Mouse (Mus musculus): ENCODE measurements at regions not wholly inside any gene's neighbourhood (a gene's known extent, or its start where the extent isn't known, plus 50 kb on each side); places are given as distances from the start of the nearest gene placed in this dataset.
A peak's percentile ranks its signal among the peaks of the same experiment; 100 is the strongest.

DNA sequence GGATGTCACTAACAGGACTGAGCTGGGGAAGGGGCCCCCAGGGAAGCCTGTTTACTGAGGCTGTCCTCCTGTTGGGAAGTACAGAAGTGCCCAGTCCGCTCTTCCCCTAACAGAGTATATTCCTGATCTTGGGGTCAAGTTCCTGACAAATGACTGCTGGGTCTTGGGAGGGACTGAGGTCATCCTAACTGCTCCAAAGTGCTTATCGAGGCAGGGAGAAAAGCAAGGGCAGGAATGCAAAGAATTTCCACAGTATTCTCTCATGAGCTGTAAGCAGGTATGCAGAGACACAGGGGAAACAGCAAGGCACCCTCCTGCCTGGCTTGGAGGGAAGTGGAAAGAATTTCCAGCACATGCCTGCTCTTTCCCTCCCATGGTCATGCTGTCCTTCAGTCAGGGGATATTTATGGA is 107.9 kb downstream of the Oma1 start:
- peak; percentile 72 for DNase-seq (ENCODE audit: inconsistent ontology term)

DNA sequence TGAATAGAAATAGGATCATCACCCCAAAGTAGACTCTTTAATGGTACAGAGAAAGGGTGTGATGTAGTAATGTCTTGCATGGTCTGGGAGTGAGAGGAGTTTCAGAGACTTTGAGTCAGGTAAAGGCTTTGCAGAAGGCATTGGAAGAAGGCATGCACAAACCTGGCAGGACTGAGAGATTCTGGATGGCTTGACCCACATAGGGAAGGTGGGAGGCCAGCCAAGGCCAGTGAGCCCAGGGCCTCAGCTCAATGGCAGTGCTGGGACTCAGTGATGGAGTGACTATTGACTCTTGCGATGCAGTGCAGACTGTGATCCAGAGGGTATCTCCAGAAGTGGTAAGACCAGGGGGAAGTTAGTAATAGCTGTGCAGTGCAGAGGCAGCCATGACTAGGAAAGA is 127.8 kb downstream of the Oma1 start:
- no peak for DNase-seq (ENCODE audit: inconsistent ontology term)

DNA sequence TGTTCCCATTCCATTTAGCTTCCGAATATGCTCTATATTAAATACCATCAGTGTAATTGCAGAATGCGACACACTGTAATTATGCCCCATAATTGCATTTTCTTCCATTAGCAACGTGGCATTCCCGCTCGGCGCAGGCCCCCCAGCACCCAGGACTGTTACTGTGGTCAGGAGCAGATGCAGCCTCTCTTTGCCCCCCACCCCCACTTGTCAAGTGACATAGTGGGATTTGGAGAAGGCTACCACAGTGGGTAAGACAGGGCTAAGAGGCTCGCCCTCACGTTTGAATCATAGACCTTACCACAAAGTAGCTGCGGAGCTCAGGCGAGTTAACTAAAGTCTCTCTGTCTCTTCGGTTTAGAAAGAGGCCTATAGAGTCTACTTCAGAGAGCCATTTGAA is 128.3 kb downstream of the Oma1 start:
- no peak for DNase-seq (ENCODE audit: inconsistent ontology term)

DNA sequence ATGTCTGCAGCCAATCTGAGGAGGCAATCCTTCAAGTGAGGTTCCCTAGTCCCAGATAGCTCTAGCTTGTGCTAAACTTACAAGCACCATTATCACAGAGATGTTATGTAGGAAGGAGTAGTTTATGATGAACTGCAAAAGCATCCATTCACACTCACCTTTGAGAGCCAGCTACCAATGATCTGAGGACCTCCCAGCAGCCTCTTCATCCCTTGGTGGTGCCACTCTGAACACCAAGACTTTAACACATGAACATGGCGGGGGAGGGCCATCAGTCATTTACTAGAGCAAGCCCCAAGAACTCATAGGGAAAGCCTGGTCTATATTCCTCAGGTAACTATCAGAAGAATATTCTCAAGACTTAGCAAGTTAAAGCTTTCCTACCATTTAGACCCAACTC is 135.7 kb downstream of the Oma1 start:
- DNase-seq (ENCODE audit: inconsistent ontology term): no peak

DNA sequence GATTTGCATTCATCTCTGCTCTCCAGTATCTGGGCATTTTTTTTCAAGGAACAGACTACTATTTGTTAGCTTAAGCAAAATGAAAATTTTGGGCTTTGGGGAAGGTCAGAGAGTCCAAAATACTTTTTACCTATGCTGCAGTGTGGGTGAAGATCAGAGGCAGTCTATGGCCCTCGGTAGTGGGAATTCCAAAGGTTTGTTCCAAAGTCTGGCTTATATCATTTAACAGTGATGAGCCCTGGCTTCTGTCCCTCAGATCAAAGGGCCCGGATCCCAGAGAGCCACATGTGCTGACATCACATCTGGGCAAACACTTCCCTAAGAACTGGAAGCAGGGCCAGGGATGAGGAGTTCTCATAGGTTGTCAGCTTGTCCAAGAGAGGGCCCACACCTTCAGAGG is 136.5 kb downstream of the Oma1 start:
- no peak for DNase-seq (ENCODE audit: inconsistent ontology term)

DNA sequence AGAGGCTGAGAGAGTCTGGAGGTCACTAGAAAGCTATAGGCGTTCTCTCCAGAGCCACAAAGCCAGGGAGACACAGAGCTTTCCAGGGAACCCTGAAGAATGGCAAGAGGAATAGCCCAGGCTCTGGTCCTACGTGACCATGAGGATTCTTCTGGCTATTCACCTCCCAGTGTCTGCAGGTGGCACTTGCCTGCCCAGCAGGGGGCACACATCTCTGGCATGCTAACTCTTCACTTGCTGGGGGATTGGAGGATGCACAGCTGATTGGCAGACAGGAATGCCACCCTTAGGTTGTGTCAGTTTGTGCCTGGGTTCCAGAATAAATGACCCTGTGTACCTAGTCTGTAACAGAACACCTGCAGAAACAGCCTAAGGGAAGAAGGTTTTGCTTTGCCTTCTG is 141.8 kb downstream of the Oma1 start:
- DNase-seq (ENCODE audit: inconsistent ontology term): no peak

DNA sequence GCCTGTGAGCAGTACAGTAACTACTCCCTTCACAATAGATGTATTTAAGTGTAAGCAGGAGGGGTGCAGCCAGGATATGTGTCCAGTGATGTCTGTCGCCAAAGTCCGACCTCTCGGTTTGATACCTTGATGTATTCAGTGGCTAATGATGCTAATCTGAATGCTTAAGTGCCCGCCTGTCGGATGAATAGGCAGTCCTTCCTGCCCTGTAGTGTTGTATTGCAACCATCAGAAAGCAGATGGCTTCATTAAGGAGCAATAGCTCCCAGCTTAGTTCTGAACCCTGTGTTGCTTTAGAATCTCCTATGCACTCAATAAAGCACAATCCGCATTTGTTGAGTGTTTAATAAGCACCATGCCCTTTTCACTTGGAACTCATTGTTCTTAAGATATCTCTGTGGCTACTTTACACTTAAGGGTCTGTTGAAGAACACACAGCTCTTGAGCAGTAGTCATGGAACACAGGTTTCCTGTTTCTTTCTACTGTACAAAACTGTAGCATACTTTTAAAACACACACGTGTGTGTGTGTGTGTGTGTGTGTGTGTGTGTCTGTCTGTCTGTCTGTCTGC is 152.5 kb downstream of the Oma1 start:
- DNase-seq (ENCODE audit: inconsistent ontology term): no peak

DNA sequence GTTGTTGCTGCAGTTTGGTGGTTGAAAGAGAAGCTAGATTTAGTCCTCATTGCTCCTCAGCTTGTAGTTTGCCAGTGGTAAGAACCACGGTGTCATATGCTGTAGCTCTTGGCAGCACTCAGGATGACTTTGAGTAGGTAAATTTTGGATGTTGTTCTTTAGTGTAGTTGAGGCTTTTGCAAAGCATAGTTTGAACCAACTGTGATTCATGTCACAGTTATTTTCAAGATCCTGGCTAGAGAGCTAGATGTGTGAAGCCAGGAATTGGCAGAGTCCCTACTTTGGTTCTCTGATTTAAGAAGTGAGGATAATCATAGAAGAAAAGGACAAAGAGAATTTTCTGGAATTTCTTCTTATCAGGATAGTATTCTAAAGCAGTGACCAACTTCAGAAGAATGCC is 143.6 kb upstream of the Dab1 start:
- peak; percentile 6 for DNase-seq (ENCODE audit: inconsistent ontology term)

DNA sequence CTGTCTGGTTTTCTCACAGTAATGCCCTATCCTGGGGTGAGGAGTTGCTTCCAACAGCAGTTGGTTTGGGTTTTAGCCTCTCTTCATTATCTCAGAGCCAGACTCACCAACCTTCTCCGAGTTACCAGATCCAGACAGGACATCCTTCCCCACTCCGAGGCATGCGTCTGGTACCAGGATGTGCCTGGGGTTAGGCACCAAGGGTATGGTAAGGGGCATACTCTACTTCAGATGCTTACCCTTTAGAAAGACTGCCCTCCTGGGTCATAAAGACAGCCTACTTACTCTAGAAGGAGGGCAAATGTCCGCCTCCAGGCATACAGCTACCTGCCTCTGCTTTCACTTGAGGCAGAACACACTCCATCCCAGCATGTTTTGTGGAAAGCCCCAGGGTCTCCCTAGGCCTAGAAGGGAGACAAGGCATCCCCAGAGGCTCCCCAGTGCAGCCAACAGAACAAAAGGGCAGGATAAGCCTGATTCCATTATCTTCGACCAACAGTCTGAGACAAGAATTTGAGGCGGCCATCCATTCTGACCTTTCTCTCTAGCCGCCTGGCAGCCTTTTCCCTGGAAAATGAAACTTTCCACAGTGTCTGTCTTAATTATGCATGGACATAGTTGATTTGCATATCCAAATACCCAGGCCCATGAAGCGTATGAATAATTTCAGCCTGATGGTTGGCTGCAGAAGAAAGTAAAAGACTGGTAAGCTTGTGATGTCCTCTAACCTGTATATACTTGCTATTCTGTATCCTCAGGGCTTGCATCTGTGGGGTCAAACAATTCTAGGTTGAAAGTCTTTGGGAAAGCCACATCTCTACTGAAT is 132.8 kb upstream of the Dab1 start:
- peak; percentile 66 for DNase-seq (ENCODE audit: inconsistent ontology term)

DNA sequence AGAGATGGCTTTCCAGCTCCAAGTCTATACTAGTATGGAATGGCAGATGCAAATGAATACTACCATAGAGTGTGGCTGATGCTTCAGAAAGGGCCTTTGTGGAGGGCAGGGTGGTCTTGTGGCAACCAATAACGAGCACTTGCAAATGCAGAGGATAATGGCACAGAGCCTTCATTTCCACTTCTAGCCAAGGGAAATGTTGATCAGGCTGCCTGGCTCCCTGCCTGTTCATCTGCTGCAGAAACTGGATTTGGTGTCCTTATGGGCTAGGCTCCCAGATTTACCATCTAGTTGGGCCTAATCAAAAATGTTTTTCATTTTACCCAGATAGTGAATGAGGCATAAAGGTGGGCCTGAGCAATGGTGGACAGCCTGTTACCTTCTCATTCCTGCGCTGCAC is 110.7 kb upstream of the Dab1 start:
- DNase-seq (ENCODE audit: inconsistent ontology term): no peak

DNA sequence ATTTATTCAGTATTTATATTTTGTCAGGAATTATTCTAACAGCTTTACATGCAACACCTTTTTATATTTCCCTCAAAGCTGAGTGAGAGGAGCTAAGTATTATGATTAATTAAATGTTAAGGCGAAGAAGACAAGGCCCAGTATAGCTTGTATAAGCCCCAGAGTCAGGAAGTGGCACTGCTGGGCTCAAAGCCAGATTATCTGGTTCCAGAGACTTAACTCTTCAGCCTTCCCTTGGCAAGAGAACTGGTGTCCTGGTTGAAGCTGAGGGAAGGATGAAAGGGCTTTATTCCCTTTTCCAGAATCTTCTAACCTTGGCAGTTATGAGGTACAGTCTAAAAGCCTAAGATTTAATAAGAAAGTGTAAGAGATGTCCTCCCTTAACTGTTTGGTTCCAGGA is 106.3 kb upstream of the Dab1 start:
- no peak for DNase-seq (ENCODE audit: inconsistent ontology term)

DNA sequence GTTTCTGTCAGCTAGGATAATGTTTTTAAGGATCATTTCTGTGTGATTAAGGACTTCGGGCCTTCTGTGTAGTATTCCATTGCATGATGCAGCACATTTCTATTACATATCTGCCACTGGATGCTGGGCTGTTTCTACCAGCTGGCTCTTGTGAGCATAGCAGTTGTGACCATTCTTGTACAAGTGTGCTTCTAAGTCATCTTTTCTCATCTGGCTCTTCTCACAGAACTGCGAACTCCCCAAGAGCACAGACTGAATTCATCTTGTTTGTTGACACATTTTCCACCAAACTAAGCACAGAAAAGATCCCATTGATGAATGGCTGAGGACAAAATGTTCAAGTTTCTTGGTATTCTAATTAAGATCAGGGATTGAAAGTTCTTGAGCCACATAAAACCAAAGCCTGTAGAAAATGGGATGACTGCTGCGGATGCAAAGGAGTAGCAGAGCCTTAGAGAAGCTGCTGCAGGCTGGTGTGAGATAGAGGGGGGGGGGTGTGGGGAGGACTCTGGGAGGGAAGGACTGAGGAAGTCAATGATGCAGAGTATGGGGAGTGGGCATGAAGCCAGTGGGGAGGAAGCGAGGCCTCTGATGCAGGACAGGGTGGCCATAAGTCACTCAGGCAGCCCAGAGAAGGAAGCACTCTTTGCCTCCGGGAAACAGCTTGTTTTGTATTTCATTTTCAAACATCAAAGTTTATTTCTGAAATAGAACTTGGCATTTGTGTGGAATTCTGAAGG is 97.1 kb upstream of the Dab1 start:
- no peak for DNase-seq (ENCODE audit: inconsistent ontology term)

DNA sequence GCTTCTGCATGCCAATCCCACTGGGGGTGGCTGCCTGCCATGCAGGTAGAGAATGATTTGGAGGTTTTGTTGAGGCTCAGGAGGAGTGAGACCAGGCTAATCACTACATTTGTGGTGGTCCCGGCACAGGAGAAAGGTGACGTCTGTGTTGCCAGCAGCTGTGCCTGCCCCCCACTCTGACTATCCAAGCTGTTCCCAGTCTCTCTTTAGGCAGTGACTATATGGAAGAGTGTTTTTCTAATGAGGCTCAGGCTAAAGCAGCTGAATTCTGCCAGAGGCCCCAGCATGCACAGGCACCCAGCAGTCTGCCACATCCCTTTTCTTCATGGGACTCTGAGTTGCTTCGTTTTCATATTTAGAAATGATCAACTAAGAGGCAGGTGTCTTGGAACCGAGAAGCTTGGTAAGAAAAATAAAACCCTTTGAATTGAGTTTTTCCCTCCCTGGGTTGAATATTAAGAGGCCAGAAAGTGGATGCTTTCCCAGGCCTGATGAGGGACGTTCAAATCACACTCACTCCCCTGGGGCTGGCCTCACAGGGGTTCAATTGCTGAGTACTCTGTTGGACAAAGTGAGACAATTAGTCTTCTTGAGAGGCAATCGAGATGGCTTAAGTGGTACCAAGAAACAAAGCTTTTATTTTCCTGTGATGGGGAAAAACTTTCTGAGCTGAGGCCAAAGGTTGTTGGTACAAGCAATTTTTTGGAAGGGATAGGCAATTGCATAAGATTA is 82.5 kb upstream of the Dab1 start:
- no peak for DNase-seq (ENCODE audit: inconsistent ontology term)

DNA sequence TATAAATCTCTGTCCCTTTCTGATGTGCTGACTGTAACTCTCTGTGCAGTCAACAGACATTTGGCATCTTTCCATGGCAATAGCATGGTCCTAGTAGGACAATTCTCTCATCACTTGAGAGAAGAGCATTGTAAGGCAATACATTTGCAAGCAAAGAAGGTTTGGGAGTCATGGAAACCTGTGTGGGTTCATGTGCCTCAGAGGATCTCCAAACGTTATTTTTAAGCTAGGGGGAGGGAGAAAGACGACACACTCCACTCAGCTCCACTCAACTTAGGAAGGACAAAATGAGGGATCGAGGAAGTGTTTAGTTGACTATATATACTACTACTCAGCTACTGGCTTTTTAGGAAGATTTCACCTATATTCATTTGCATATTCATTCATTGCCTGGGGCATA is 78.2 kb upstream of the Dab1 start:
- DNase-seq (ENCODE audit: inconsistent ontology term): no peak

DNA sequence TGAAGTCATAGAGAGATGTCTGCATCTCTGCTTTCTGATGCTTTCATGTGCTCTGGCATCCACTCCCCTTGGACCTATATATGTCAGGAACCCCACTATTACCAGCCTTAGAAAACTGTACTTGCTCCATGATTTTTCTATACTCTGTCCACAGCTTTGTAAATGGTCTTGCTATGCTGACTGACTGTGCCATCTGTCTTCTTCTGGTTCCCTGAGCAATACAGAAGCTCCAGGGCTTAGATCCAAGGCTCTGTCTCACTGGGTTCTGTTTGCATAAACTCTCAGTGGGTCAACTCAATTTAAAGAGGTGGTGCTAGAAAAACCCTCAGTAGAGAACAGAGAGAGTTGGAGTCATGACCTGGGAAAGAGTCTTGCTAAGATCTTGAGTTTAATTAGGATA is 71.9 kb upstream of the Dab1 start:
- DNase-seq (ENCODE audit: inconsistent ontology term): no peak

DNA sequence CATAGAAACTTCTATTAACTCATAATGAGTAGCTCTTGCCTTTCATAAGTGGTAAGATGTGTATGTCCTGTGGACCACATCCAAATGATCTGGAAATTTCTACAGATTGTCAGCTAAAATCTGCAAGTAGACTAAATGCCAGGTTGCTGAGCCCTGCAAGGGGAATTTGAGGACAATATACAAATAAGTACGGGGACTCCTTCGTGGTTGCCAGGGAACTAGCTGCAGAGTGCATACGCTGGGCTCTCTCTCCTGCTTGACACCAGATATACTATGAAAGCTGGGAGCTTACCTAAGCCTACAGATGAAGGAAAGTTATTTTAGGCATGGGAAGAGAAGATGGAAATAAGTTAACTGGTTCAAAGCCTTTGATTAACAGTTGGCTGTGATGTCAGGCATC is 66.7 kb upstream of the Dab1 start:
- DNase-seq (ENCODE audit: inconsistent ontology term): no peak

DNA sequence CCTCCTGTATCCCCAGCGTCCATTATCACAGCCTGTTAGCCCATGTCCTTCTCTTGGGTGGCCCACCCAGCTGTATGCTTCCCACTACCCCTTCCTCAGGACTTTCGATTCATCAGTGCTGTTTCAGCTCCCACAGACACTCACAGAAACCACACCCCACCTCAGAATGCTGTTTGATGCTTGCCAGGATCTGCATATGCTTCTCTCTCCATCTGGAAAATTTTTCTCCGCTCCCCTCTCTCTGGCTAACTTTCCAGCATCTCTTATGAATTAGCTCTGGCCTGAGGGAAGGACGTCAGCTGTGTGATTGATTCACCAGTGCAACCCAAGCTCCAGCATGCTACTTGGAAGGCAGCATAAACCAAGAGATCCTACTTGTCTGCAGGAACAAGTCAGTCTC is 66.0 kb upstream of the Dab1 start:
- DNase-seq (ENCODE audit: inconsistent ontology term): no peak

DNA sequence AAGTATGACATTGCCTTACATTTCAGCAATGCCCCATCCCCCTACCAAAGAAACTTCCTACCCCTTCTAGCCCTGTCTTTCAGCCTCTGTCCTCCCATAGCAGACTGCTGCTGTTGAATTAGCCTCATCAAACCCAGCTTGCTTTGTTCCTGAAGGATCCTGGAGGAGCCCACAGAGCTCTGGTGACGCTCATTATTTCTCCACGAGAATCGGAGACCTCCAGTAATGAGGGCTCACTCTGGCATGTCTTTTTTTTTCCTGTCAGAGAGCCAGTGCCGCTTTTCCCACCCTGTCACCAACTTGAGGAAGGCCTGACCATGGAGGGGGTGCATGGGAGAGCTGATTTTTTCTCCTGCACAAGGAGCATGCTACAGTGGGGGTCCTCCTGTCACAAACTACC is 64.6 kb upstream of the Dab1 start:
- no peak for DNase-seq (ENCODE audit: inconsistent ontology term)

All from Muller cell, postnatal 12 days (primary cell).